Mouse (Mus musculus): ENCODE data around the gene Taf1b.

GRCm38 (mm10) chr12:24541426-24542154 lies 43.4 kb downstream of the Taf1b start:
- TF ChIP-seq CTCF (IDR thresholded peaks at IDR 0.05; ENCODE audit: low read depth, low read length): no peak
- TF ChIP-seq POLR2A (IDR thresholded peaks at IDR 0.05; ENCODE audit: borderline replicate concordance, low read depth, low read length): no peak

All from bone marrow macrophage, adult 2 months (primary cell).